Mouse (Mus musculus) olfactory bulb, adult 2 months (tissue): ENCODE measurements around the gene Acp5.

ENCODE experiments used
- CTCF ChIP-seq: fragments of 200-500 bp; IDR thresholded peaks from 2 replicates; pipeline ENCODE4 v1.5.1; 2012; ENCODE audit warnings: low read depth, mild to moderate bottlenecking, low read length, moderate library complexity; ENCODE audit not compliant: insufficient read depth
- POLR2A ChIP-seq: fragments of 200-500 bp; IDR thresholded peaks from 2 replicates; pipeline ENCODE4 v1.6.1; 2012; ENCODE audit warnings: mild to moderate bottlenecking, low read depth, low read length, moderate library complexity; ENCODE audit not compliant: insufficient read depth

GRCm38 (mm10) chr9:22172318-22172717 is 36.8 kb upstream of the Acp5 start:
- no peak for TF ChIP-seq CTCF
- TF ChIP-seq POLR2A, result no peak
